Mouse (Mus musculus) large intestine, adult 2 months (tissue): ENCODE data around the gene Kcnd3. TPM values are rescaled to one million over a fixed set of nuclear protein-coding genes. Genes with fewer than 3 reads are reported as not detected.
A peak's percentile ranks its signal among the peaks of the same experiment; 100 is the strongest.
"Not testable (repeated sequence)": the region's sequence is repeated elsewhere in the genome, so short reads cannot be mapped to it uniquely, and the experiment has no call there.

Experiments used
- DNase-seq: peaks from one replicate; pipeline ENCODE4 v3.0.0-alpha.2; 2012; ENCODE audit warnings: low read depth, low spot score
- WGBS: fragments of 180-500 bp; shearing (Covaris S2); methylation state at CpG from one replicate; pipeline ENCODE4 v1.1.7; 2018; 5-methylcytosine and 5-hydroxymethylcytosine counted together
- polyA plus RNA-seq: library from polyadenylated mRNA; depleted of rRNA; stranded (reverse); fragments of >200 nt; gene quantifications from 2 replicates; pipeline ENCODE4 v1.2.3, GENCODE M21; 2012

The Kcnd3 gene
- polyA plus RNA-seq, 1 experiment = 0.62 TPM

DNA sequence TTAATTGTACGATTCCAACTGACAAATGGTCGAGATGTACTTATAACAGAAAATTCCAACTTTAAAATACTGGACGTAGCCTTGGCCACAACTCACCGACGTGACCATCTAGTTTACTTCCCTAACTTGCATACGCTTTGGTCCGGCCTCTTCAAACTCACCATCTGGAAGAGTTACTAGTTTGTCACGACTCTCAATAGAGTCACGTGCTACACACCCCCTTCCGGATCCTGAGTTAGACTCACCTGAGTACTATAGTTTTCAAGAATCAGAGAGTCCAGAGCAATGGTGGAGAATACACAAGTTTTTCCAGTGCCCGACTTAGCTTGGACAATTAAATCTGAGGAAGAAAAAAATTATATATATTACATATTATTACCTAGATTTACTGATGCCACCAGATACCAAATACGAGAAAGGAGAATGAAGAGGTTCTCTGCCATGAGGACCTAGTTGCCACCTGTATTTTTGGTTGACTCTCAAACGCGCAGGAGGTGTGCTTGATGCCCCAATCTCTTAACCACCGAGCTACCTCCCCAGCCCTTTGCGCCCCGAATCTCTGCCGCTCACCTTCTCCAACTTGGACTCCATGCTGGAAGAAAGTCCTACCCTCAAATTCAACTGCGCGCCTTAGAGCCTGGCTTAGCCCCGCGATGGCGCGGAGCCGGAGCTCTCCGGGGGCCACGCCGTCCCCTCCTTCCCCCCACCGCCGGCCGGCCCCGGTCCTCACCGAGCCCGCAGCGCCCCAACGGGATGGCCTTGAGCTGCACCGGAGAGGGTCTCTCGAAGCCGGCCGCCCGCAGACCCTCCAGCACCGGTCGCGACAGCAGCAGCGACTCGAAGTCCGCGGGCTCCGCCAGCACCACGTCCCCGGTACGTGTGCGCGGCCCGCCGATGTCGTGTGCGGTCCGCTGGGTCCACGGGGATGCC is 234.5 kb downstream of the Kcnd3 start:
- 5% methylated on average over 60 of the region's 60 CpGs for WGBS
- DNase-seq = no peak

DNA sequence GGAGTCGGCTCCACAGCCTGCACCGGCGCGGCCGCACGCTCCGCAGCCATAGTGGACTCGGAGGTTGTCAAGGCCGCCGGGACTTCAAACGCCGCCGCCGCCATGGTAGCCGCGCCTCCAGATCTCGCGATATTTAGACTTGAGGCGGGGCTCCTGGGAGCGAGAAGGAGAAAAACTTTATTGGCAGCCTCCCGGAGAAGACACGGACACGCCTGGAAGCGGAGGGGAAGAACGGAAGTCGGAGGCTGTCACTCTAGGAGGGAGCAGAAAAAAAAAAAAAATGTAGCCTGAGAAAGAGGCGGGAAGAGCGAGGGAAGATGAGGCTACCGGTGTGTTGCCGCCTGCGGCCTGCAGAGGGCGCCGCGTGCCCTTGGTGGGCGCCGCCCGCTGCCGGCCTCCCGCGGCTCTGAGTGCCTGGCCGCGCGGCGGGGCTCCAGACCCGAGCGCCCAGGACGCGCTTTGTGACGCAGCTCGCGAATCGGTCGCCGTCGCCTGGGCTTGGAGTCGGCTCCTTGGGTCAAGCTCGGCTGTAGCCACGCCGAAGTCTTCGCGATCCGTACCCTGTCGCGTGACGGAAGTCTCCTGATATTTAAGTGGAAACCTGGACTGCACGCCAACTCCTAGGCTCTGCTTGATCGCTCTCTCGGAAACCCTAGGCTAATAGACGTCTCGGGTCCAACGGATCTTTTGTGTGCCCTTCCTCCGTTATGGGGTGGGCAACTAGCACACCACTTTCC is 235.4 kb downstream of the Kcnd3 start, which contains the start of gene Ddx20:
Gene Ddx20 (minus strand): TSS at position 251 of the 737 bp plus-strand sequence.
- peak; percentile 99 for DNase-seq
- under 1% methylated on average over 71 of the region's 72 CpGs for WGBS

DNA sequence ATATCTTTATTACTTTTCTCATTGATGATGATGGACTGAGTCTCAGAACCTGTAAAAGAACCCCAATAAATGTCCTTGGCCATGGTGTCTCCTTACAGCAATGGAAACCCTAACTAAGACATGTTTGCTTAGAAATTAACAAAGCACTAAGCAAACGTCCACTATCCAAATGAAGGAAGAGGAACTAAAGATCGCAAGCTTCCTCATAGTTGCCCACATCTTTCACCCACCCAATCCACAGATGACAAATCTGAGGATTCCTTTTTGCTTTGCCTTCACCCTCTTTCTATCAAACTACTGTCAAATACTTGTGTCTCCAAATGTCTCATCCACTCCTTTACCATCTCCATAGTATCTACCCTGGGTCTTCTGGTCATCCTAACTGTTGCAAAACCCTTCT is 236.4 kb downstream of the Kcnd3 start:
- 63% methylated on average over 2 of the region's 2 CpGs for WGBS
- DNase-seq = no peak

DNA sequence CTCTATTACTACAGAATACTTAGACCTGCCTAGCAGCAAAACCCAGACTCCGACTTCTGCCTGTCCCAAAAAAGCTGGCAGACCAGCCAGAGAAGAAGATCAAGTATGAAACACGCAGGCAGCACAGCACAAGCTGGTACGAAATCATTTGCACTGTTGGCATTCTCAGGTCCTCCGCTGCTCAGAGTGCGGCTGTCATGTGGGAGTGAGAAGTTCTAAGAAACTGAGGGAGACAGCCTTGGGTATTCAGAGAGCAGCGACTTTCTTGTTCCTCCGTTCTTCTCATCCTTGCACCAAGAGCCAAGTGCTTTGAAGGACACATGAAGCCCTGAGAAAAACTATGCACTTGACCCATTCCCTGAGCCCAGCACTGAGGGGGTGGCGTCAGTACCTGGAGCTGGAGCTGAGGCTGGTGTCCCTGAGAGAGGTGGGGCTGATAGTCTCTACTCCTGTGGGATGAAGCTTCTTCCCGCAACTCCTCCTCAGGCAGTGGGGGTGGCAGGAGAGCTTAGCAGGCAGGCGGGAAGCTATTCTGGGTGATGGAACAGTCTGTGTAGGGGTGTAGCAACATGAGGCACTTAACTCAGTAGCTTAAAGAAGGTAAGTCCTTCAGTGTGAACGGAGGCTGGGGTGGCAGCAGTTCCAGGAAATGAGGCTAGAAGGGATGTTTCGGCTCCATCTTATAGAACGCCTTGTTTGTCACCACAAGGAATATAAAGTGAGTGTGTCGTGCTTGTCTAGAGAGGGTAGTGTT is 241.4 kb downstream of the Kcnd3 start:
- no peak for DNase-seq
- 70% methylated on average over 14 of the region's 14 CpGs for WGBS

DNA sequence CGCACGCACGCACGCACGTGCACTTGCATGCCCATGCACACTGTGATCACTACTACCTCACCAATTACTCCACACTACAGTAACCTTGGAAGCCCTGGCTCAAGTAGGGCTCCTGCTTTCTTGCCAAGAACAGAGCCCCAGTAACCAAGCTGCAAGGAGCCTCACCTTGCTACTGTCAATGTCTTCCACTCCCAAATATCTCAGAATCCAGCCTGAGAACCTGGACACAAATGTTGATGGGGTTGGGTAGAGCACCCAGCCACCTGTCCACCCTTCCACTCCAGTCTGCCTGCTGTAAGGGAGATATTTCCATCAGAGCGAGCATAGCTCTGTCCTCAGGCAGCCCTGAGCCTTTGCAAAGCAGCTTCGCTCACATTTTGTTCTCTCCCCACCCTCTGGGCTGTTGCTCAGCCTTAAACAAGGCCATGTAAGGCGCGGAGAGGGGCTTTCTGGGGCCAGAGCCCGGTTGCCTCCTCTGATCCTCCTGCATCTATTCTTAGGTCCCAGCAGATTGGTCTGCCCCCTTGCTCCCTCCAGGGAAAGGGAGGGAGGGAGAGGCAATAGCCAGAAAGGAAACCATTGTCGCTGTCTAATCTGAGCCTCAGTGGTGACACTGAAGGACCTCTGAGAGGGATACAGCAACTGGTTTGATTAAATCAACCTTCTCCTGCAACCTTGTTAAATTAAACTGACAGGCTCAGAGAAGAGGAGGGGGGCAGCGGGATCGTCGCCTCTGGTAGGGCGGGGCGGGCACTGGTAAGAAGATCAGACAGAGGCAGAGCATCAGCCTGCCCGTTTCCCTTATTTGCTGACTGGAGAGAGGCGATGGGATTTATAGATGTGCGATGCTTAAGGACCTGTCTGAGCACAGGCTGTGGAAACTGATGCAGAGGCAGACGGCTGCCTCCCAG is 243.6 kb downstream of the Kcnd3 start:
- DNase-seq = no peak
- 37% methylated on average over 20 of the region's 20 CpGs for WGBS

DNA sequence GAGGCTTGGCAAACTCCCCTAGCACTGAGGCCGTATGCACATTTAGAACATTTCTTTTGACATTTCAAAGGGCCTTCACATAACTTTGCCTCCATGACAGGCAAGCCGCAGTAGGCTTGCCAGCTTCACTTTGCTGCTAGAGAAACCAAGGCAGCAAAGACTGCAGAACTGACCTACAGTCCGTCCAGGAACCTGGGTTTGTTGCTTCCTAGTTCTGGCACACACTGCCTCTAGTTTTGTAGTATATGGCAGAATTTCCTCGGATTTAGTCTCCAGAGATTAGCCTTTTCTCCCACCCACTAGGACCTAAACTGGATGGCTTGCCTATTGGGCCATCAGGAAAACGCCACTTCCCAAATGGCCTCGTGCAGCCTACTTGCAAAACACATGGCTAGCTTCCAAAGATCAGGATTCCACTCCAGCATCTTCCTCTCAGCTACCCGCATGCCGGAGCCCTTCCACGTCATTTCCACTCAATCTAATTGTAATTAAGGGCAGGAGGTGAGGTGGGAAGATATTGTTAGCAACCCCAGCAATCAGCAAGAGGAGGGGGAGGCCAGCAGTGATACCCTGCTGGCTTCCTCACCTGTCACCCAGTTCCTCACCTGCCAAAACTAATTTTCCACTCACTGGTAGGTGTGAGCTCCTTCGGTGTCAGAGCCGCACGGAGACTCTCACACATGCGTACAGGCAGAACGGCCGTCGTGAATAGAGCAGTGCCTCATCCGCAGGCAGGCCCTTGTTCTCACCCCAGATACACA is 244.4 kb downstream of the Kcnd3 start:
- WGBS = 60% methylated on average over 17 of the region's 17 CpGs
- no peak for DNase-seq

DNA sequence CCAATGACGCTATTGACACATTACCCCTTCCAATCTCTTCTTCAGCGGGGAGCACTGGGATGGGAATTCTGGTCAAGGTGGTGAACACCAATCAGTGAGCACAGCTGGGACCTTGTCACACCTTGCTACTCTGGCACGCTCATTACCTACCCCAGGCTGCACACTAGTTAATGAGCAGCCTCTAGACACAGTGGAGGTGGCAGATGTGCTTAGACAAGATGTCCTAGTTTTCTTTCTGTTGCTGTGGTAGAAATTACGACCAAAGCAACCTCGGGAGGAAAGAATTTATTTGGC is 245.0 kb downstream of the Kcnd3 start:
- WGBS = 52% methylated on average over 5 of the region's 5 CpGs

DNA sequence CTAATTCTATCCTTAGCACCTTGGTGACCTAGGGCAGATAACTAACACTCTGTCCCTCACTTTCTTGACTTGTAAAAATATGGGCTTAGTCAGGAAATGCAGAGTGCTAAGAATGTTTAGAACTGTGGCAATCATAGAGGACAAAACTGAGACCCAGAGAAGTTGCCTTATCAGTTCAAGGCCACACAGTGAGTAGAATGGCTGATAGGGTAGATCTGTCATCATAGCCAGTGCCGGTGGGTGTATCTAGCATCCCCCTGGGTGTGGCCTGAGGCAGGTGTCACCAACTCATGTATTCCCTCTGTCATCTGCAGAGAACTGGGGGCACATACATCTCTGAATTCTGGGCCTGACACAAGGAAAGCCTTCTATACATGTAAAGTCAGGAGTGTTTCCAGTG is 246.2 kb downstream of the Kcnd3 start:
- no peak for DNase-seq
- 67% methylated on average over 1 of the region's 1 CpGs for WGBS

More for the DNA sequence above, 245.0 kb downstream of the Kcnd3 start:
- DNase-seq = no peak

DNA sequence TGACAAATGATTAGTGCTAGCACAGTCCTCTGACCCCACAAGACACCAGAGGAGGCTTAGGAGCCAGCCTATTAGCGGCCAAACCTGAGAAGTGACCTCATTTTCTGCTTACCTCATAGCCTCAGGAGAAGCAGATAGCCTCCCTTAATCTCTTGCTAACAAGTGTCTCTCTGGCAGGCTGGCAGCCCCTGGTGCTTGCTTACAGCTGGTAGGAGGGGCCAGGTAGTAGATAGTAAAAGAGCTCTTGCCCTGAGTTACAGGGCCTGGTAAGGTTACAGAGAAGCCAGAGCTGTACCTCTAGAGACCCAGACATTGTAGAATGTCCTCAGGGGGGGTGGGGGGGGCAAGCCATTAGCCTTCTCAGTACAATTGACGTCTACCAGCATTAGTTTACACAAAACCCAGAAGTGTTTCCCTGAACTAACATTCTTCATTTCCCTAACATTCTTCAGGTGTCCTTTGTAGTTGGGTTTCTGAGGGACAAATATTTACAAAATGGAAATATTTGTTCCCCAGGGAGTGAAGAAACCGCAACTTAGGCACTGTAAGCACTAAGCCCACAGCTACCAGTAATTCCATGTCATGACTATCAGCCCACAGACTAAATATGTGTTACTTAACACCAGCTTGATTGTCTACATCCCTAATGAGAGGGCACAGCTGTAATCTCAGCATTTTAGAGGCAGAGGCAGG is 247.3 kb downstream of the Kcnd3 start:
- DNase-seq = no peak
- WGBS = 53% methylated on average over 3 of the region's 3 CpGs

DNA sequence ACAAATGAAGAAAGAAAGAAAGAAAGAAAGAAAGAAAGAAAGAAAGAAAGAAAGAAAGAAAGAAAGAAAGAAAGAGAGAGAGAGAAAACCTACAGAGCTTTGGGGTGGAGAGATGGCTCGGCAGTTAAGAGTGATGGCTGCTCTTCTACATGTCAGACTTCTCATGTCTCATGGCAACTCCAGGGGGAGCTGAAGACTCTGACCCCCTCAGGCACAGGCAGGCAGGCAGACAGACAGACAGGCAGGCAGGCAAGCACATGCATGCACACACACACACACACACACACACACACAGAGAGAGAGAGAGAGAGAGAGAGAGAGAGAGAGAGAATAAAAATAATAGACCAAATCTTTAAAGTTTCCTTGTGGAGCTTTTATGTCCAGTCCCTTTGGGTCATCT is 248.7 kb downstream of the Kcnd3 start:
- 36% methylated on average over 1 of the region's 1 CpGs for WGBS
- not testable (repeated sequence) for DNase-seq

DNA sequence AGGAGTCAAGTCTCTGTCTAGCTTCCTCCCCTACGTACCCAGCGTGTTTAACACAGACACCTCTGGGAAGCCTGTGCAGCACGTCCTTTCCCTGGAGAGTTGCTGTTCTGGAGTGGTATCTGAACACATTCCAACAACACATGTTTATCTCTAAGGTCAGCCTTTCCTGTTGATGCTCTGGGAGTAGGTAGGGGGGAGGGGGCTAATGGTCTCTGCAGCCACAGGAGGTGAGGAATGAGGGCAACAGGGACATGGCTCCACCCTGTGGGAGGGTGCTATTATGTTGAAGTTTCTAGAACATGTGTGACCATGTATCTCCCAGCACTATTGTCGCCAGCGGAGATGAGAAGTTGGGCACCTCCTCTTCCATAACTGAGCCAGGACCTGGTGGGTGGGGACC is 249.3 kb downstream of the Kcnd3 start:
- DNase-seq = no peak
- WGBS = 61% methylated on average over 5 of the region's 5 CpGs

DNA sequence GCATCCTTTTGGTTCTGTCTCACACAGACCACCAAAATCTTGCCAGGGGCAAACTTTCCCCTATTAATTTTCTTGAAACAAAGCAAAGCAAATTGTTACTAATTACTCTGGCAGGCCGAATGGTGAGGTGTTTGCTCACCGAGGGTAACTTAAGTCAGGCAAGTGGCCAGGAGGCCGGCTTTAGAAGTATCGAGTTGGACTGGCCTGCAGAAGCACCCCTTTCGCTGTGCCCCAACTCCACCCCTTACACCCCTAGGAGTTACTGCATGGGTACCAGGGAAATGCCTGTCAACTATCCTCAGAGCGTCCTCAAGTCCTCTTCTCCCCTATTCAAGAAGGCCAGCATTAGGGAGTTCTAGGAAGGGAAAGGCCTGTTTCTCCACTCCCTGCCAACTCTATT is 251.4 kb downstream of the Kcnd3 start:
- WGBS = 78% methylated on average over 6 of the region's 6 CpGs
- DNase-seq = no peak

DNA sequence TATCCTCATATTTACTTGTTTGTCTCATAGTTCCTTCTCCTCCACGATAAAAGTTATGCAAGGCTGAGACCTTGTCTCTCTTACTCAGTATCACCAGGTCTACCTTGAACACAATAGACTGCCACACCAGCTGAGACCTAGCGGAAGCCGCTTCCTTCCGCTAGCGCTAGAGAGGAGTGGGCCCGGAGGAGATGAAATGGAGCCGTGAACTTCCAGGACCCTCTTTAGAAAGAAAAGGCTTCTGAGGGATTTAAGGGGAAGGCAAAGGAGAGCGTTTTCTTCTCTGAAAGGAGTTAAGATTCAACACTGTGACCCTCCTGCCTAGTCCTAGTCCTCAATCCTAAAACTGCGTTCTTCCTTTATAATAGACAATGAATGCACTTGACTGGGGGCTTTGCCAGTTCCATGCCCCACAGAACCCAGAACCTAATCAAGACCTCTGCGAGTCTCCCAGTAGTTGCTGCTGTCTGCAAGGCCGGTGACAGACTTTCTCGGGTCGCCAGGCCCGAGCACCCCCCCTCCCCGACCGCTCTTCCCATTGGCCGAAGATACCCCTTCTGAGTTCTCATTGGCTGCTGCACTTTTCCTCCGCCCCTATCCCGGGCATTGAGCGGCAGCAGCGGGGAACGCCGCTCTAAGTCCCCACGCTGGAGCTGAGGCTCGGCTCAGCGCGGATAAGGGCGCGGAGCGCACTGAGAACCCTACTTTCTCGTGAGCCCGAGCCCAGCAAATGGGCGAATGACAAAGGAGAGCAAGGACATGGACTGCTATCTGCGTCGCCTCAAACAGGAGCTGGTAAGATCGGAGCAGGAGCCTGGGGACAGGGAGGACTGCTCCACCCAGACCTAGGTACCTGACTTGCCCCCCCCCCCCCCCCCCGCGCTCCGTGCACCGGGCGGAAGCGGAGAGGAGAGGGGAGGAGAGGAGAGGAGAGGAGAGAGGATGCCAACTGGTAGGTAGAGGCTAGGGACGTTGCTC is 252.2 kb downstream of the Kcnd3 start, which contains the start of gene Inka2:
Gene Inka2 (plus strand): TSS at position 569 of the 978 bp plus-strand sequence.
- WGBS = 11% methylated on average over 43 of the region's 43 CpGs
- no peak for DNase-seq

DNA sequence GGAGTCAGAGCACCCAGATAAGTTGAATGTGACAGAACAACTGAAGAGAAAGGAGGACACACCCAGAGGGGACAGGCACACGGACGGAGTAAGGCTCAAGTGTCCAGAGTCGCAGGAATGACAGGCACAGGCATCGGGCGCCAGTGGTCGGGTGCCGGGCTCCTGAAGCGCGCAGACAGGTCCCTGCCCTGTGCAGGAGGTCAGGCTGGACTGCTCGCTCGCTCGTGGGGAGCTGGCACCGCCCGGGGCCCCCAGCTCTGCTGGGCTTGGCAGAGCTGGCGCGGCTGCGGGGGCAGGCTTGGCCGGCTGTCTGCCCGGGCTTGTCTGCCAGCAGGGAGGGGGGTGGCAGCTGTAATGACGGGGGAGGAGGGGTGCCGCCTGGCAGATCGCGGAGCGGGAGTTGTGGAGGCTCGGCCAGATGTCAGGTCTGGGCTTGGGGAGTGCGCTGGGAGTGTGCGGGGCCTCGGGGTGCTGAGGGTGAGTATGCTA is 253.0 kb downstream of the Kcnd3 start:
- no peak for DNase-seq
- under 1% methylated on average over 28 of the region's 28 CpGs for WGBS

DNA sequence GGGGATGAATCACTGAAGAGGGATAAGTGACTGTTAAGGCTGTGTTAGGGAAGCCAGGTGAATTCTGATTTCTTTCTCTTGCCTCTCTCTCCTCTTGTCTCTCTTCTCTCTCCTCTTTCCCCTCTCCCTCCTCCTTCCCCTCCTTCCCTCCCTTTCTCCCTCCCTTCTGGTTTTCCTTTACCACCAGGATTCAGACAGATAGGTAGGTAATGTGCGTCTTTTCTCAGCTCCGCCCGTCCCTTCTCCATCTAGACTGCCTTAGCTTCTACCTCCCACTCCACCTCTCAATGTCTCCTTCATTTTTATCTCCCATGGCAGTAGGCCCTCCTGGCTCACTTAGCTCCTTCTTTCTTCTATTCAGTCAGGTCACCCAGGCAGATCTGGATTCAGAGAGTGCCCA is 253.4 kb downstream of the Kcnd3 start:
- DNase-seq = no peak

DNA sequence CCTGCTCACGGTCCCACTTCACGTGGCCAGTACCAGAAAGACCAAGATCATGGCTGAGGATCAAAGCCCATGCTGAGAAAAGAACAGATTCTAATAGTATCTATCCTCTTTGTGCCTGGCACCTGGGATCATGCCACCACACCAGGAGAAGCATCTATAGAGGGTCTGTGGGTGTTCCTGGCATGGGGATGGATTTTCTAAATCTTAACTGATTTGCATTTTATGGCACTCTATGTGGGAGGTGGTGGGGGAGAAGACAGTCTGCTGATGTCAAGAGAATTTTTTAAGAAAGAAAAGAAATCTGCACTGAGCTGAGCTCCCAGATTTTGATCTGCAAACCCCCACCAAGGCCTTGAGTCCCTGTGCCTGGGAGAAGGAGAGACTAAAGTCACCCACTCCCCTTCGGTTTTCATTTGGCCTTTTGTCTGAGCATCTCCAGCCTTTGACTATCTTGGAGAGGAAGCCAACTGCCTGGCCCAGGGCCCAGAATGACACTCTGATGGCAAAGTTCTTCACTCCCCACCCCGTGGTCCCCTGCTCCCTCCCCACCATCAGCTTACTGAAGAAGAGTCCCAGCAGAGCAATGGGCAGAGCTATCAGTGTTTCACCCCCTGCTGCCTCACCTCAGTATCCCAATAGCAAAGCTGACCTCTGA is 254.4 kb downstream of the Kcnd3 start:
- DNase-seq = no peak
- WGBS = 61% methylated on average over 4 of the region's 4 CpGs

More for the DNA sequence above, 253.4 kb downstream of the Kcnd3 start:
- 51% methylated on average over 3 of the region's 3 CpGs for WGBS
